Mouse (Mus musculus) embryonic fibroblast, embryonic 13.5 days (primary cell): ENCODE measurements around the gene Fam71d.

Experiments
- CTCF ChIP-seq: IDR thresholded peaks from 2 replicates; pipeline ENCODE4 v1.5.1; 2011; ENCODE audit warnings: mild to moderate bottlenecking, control low read depth, low read length, moderate library complexity, borderline replicate concordance; ENCODE audit not compliant: insufficient read depth
- POLR2A ChIP-seq: IDR thresholded peaks from 2 replicates; pipeline ENCODE4 v1.6.1; 2011; ENCODE audit warnings: low read depth, mild to moderate bottlenecking, control low read depth, low read length, moderate library complexity

DNA sequence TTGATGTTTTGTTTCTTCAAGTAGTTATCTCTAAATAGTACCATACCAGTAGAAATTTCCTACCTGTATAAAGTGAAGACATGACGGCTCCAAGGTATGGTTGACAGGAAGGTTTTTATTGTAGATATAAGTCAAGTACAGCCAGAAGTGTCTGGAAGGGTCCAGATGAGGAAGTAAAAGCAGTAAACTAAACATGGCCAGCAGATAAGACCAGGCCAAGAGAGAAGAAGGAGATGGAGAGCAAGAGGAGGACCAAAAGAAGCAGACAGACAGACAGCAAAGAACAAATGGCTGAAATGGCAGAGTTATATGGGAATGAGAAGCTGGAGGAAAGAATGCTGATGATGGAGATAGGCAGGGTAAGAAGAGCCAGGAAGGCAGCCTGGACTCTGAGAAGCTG, 46.1 kb upstream of the Fam71d start:
- TF ChIP-seq POLR2A, result no peak
- TF ChIP-seq CTCF, result no peak
